Comparison of ENCODE assay signal across 21 mouse cellular contexts in genomic region chr5:75632257-75632656, GRCm38 (mm10).
"Had no signal": no experiment of that assay in that cellular context is flagged by ENCODE, and none has a peak within 500 bp of the region (broad histone marks: within the 10 kb centered on the region; RNA-seq: fewer than 3 reads in every experiment).

No protein-coding gene starts in this region.

- H3K27ac ChIP-seq: limb, embryonic 12.5 days; limb, embryonic 15.5 days; liver, embryonic 14.5 days; macrophage; midbrain, embryonic 12.5 days; midbrain, embryonic 15.5 days; neural tube, embryonic 12.5 days; neural tube, embryonic 15.5 days; stomach, postnatal 0 days had no signal

- H3K4me3 ChIP-seq: limb, embryonic 12.5 days; limb, embryonic 15.5 days; midbrain, embryonic 12.5 days; midbrain, embryonic 15.5 days; neural tube, embryonic 12.5 days; neural tube, embryonic 15.5 days had no signal

- DNase-seq: kidney, postnatal 14 days; kidney, postnatal 4 days; liver, postnatal 0 days; lung, embryonic 14.5 days; right cerebral cortex, adult 18-20 months; right cerebral cortex, postnatal 14 days; right cerebral cortex, postnatal 4 days; thymus, adult 2 months; thymus, postnatal 14 days; thymus, postnatal 4 days had no signal

- H3K4me1 ChIP-seq: limb, embryonic 15.5 days; midbrain, embryonic 12.5 days; neural tube, embryonic 12.5 days had no signal

- H3K9ac ChIP-seq: limb, embryonic 12.5 days; limb, embryonic 15.5 days; liver, embryonic 14.5 days; liver, postnatal 0 days; lung, embryonic 14.5 days; midbrain, embryonic 12.5 days; midbrain, embryonic 15.5 days; neural tube, embryonic 12.5 days; neural tube, embryonic 15.5 days had no signal

- ATAC-seq: liver, postnatal 0 days; lung, postnatal 0 days; midbrain, embryonic 15.5 days had no signal

- H3K4me2 ChIP-seq: limb, embryonic 12.5 days; limb, embryonic 15.5 days; liver, embryonic 11.5 days; lung, embryonic 14.5 days; midbrain, embryonic 12.5 days; midbrain, embryonic 15.5 days; neural tube, embryonic 12.5 days; neural tube, embryonic 15.5 days had no signal

- H3K27me3 ChIP-seq: limb, embryonic 12.5 days; limb, embryonic 15.5 days; midbrain, embryonic 12.5 days; midbrain, embryonic 15.5 days; neural tube, embryonic 12.5 days; neural tube, embryonic 15.5 days had no signal

- H3K9me3 ChIP-seq: limb, embryonic 12.5 days; limb, embryonic 15.5 days; midbrain, embryonic 12.5 days; midbrain, embryonic 15.5 days; neural tube, embryonic 12.5 days; neural tube, embryonic 15.5 days had no signal

- H3K36me3 ChIP-seq: limb, embryonic 12.5 days; limb, embryonic 15.5 days; midbrain, embryonic 12.5 days; midbrain, embryonic 15.5 days; neural tube, embryonic 12.5 days; neural tube, embryonic 15.5 days had no signal
